Mouse (Mus musculus) MEL (cell line): Measurements from ENCODE around the gene Kcnj15.

Source experiments
- BHLHE40 ChIP-seq: IDR thresholded peaks from 2 replicates; pipeline ENCODE4 v1.6.1; 2012; ENCODE audit warnings: low read depth, mild to moderate bottlenecking, inconsistent platforms, low read length, improper control_type of control experiment, borderline replicate concordance
- CTCF ChIP-seq, 3 experiments: IDR thresholded peaks in 2 of 3; conservative IDR thresholded peaks in 1 of 3; 2 replicates each; pipeline ENCODE4 v1.5.1; 2011 to 2012; ENCODE audit warnings: low read length in 3 of 3, low read depth in 2 of 3, mild to moderate bottlenecking in 2 of 3, improper control_type of control experiment in 1 of 3, inconsistent platforms in 1 of 3, mixed read lengths in 1 of 3, moderate library complexity in 1 of 3; ENCODE audit not compliant: control insufficient read depth in 1 of 3, insufficient read depth in 1 of 3, poor library complexity in 1 of 3, severe bottlenecking in 1 of 3
- EP300 ChIP-seq, 2 experiments: IDR thresholded peaks; 2 replicates each; pipeline ENCODE4 v1.6.1; 2011; ENCODE audit warnings: improper control_type of control experiment in 2 of 2, low read length in 2 of 2, low read depth in 1 of 2, mild to moderate bottlenecking in 1 of 2
- ETS1 ChIP-seq: IDR thresholded peaks from 2 replicates; pipeline ENCODE4 v1.6.1; 2012; ENCODE audit warnings: low read depth, mild to moderate bottlenecking, inconsistent platforms, low read length, improper control_type of control experiment, moderate library complexity
- MAX ChIP-seq: IDR thresholded peaks from 2 replicates; pipeline ENCODE4 v1.6.1; 2011; ENCODE audit warnings: low read length, improper control_type of control experiment
- MYC ChIP-seq: IDR thresholded peaks from 2 replicates; pipeline ENCODE4 v1.6.1; 2011; ENCODE audit warnings: low read depth, mild to moderate bottlenecking, low read length, improper control_type of control experiment, moderate library complexity
- NELFE ChIP-seq: IDR thresholded peaks from 2 replicates; pipeline ENCODE4 v1.6.1; 2011; ENCODE audit warnings: low read depth, low read length, improper control_type of control experiment
- POLR2A ChIP-seq, 2 experiments: IDR thresholded peaks; 2 replicates each; pipeline ENCODE4 v1.6.1; 2011 to 2012; ENCODE audit warnings: low read length in 2 of 2, mild to moderate bottlenecking in 2 of 2, control low read depth in 1 of 2, improper control_type of control experiment in 1 of 2, low read depth in 1 of 2, moderate library complexity in 1 of 2; ENCODE audit not compliant: control insufficient read depth in 1 of 2, insufficient read depth in 1 of 2, poor library complexity in 1 of 2
- POLR2AphosphoS5 ChIP-seq: IDR thresholded peaks from 2 replicates; pipeline ENCODE4 v1.6.1; 2012; ENCODE audit warnings: low read depth, borderline replicate concordance, mild to moderate bottlenecking, inconsistent platforms, low read length, moderate library complexity, mixed read lengths
- RCOR1 ChIP-seq: IDR thresholded peaks from 2 replicates; pipeline ENCODE4 v1.6.1; 2012; ENCODE audit warnings: low read depth, mild to moderate bottlenecking, inconsistent platforms, low read length, improper control_type of control experiment
- TCF12 ChIP-seq: IDR thresholded peaks from 2 replicates; pipeline ENCODE4 v1.6.1; 2014; ENCODE audit warnings: low read depth, mild to moderate bottlenecking, inconsistent platforms, low read length, improper control_type of control experiment, moderate library complexity

DNA sequence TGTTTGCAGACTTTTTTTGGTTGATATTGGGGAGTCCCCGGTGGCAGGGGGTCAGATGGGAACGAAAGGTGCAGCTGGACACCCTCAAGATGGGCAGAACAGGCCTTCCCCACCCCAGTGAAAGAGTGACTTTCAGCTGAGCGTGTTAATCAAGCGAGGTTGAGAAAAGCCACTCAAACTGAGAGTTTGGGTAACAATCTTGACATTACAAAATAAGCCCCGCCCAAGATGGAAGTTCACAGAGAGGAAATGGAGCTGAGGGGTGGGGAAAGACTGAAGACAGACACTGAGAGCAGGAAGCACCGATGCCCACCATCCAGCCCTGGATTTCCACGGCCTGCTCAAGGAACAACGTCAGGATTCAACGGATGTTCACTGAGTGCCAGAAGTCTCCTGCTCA lies 91.2 kb downstream of the Kcnj15 start:
- TF ChIP-seq CTCF (IDR thresholded peaks at IDR 0.05 in 2 of 3, conservative IDR thresholded peaks at IDR 0.05 in 1 of 3; ENCODE audit: control insufficient read depth in 1 of 3, insufficient read depth in 1 of 3, low read depth in 2 of 3, low read length in 3 of 3, poor library complexity in 1 of 3, severe bottlenecking in 1 of 3) (no peak), MYC (no peak), TCF12 (no peak), POLR2A (IDR thresholded peaks at IDR 0.05; ENCODE audit: control insufficient read depth in 1 of 2, insufficient read depth in 1 of 2, low read depth in 1 of 2, low read length in 2 of 2, poor library complexity in 1 of 2) (no peak), EP300 (IDR thresholded peaks at IDR 0.05; ENCODE audit: low read depth in 1 of 2, low read length in 2 of 2) (no peak), NELFE (no peak), POLR2AphosphoS5 (no peak), ETS1 (no peak), RCOR1 (no peak), MAX (no peak), BHLHE40 (no peak)
